Mouse (Mus musculus) thymus, adult 2 months (tissue): Measurements from ENCODE around the gene Lect2.

ENCODE experiments used
- CTCF ChIP-seq: fragments of 200-500 bp; IDR thresholded peaks from 2 replicates; pipeline ENCODE4 v1.5.1; 2012; ENCODE audit warnings: mild to moderate bottlenecking, control low read depth, low read length, moderate library complexity, borderline replicate concordance; ENCODE audit not compliant: control insufficient read depth, poor library complexity, insufficient read depth; ENCODE audit errors: extremely low read depth
- POLR2A ChIP-seq: fragments of 200-500 bp; IDR thresholded peaks from 2 replicates; pipeline ENCODE4 v1.6.1; 2012; ENCODE audit warnings: mild to moderate bottlenecking, low read length, control low read depth, moderate library complexity; ENCODE audit not compliant: control insufficient read depth, poor library complexity, insufficient read depth; ENCODE audit errors: extremely low read depth

DNA sequence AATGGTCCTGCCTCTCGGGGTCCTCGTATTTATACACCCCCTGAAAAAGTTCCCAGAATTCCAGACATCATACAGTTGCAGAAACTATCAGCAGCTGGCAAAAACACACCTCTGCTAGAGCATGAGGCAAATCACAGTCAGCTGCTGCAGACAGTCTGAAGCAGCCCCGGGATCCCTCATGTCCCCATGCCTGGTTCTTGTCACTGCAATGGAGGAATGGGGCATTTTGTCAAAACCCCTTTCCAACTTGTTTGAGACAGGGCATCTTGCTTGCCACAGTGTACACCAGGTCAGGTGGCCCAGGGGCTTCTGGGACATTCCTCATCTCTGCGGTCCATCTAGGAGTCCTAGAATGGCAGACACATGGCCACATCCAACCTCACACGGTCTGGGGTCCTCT, 13.4 kb downstream of the Lect2 start:
- TF ChIP-seq CTCF (no peak), POLR2A (no peak)
